Mouse (Mus musculus) kidney, adult 2 months (tissue): ENCODE data around the gene Pla2g2e. TPM values are rescaled to one million over a fixed set of nuclear protein-coding genes. Genes with fewer than 3 reads are reported as not detected.

Experiments
- DNase-seq: peaks from one replicate; pipeline ENCODE4 v3.0.0; 2021
- H3K27ac ChIP-seq: fragments of 200-500 bp; 2 replicates; pipeline ENCODE4 v1.5.1; 2012; ENCODE audit warnings: low read depth, low read length, control low read depth, inconsistent platforms; ENCODE audit not compliant: insufficient read depth
- H3K27me3 ChIP-seq: fragments of 200-500 bp; replicated peaks from 2 replicates; pipeline ENCODE4 v1.6.1; 2012; ENCODE audit warnings: mild to moderate bottlenecking, moderate library complexity, low read length, inconsistent platforms; ENCODE audit not compliant: control insufficient read depth, insufficient read depth
- H3K36me3 ChIP-seq: fragments of 200-500 bp; 2 replicates; pipeline ENCODE4 v1.6.1; 2012; ENCODE audit warnings: mild to moderate bottlenecking, moderate library complexity, low read length, inconsistent platforms; ENCODE audit not compliant: control insufficient read depth, insufficient read depth
- H3K4me1 ChIP-seq: fragments of 200-500 bp; 2 replicates; pipeline ENCODE4 v1.6.1; 2011; ENCODE audit warnings: low read length; ENCODE audit not compliant: control insufficient read depth, insufficient read depth
- H3K4me3 ChIP-seq: fragments of 200-500 bp; 2 replicates; pipeline ENCODE4 v1.5.1; 2011; ENCODE audit warnings: mild to moderate bottlenecking, low read depth, low read length, control low read depth; ENCODE audit not compliant: insufficient read depth
- CTCF ChIP-seq: fragments of 200-500 bp; conservative IDR thresholded peaks from 2 replicates; pipeline ENCODE4 v1.5.1; 2011; ENCODE audit warnings: low read depth, mild to moderate bottlenecking, control low read depth, low read length, moderate library complexity, mixed read lengths; ENCODE audit not compliant: insufficient read depth, insufficient read length
- POLR2A ChIP-seq: fragments of 200-500 bp; IDR thresholded peaks from one replicate; pipeline ENCODE4 v1.6.1; 2011; ENCODE audit warnings: low read depth, low read length, control low read depth
- WGBS: fragments of 180-500 bp; shearing (Covaris S2); methylation state at CpG from one replicate; pipeline ENCODE4 v1.1.7; 2018; 5-methylcytosine and 5-hydroxymethylcytosine counted together
- polyA plus RNA-seq: library from polyadenylated mRNA; depleted of rRNA; stranded (reverse); fragments of >200 nt; gene quantifications from 2 replicates; pipeline ENCODE4 v1.2.3, GENCODE M21; 2012; rRNA removed

Gene Pla2g2e
- 0.11 TPM in 1 of 2 replicates, not detected in the other for polyA plus RNA-seq

DNA sequence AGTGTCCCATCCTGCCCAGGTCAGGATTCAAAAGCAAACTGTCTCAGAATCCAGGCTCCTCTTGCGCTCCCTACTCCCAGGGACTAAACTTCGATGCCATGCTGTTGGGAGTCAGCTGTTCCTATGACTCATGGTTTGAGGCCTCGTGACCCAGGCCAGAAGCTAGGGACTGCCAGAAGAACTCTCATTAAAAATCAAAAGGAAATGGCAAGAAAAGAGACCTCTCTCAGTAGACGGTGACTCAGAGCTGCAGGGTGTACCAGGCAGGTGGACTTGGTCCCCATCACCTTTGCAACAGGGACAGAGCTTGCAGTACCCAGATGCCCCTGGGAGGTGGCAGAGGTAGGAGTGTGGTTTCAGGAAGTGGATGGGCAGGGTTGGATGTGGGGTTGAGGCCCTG, at the start of gene Pla2g2e:
Gene Pla2g2e (plus strand): TSS at position 212 of the 400 bp plus-strand sequence.
- no peaks in the 10 kb centered on the region for H3K4me1 ChIP-seq
- no peak within 1 kb of the TSS for H3K4me3 ChIP-seq
- no peaks in the 10 kb centered on the region for H3K27me3 ChIP-seq
- no peaks in the 10 kb centered on the region for H3K36me3 ChIP-seq
- no peak for DNase-seq
- TF ChIP-seq CTCF, result no peak
- H3K27ac ChIP-seq, result no peak within 1 kb of the TSS
- 42% methylated on average over 4 of the region's 4 CpGs for WGBS

DNA sequence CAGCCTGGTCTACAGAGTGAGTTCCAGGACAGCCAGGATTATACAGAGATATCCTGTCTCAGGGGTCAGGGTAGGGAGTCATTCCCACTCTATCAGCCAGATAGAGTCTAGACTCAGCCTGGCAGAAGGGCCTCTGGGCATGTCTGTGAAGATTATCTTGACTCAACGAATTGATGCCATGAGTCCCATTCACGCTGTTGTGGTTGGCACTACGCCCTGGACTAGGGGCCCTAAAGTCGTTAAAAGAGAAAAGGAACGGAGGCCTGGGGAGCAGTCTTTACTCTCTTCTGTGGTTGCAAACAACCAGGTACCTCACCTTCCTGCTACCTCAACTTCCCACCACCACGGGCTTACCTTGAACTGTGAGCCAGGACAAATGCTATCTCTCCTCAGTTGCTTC, 37.9 kb upstream of the Pla2g2e start:
- no peak for DNase-seq
- no peaks in the 10 kb centered on the region for H3K4me1 ChIP-seq
- H3K27ac ChIP-seq, result no peak overlapping the region
- H3K27me3 ChIP-seq, result no peaks in the 10 kb centered on the region
- H3K4me3 ChIP-seq, result no peak overlapping the region
- WGBS, result 71% methylated on average over 6 of the region's 6 CpGs
- no peaks in the 10 kb centered on the region for H3K36me3 ChIP-seq
- TF ChIP-seq POLR2A, result no peak
- no peak for TF ChIP-seq CTCF

DNA sequence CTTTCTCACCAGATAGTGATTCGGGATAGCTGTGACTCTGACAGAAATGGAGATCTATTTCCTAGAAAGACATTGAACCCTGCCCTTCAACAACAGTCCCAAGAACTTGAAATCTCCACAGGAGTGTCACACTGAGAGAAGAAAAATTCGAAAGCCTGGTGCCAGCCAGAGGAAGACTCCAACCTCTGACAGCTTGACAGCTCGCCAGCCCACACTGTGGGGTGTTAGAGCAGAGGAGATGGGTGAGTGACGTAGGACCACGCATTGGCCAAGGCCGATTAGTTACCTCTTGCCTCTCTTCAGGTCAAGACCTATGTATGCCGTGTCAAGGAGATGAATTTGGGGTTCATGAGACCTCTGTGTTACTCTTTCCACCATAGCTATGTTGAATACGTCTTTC, 37.0 kb upstream of the Pla2g2e start:
- Histone ChIP-seq H3K27me3 (no peaks in the 10 kb centered on the region), H3K27ac (no peak overlapping the region), H3K4me3 (no peak overlapping the region), H3K4me1 (no peaks in the 10 kb centered on the region), H3K36me3 (no peaks in the 10 kb centered on the region)
- TF ChIP-seq CTCF, result no peak
- TF ChIP-seq POLR2A, result no peak
- WGBS, result 83% methylated on average over 8 of the region's 8 CpGs
- DNase-seq, result peak; percentile 47

DNA sequence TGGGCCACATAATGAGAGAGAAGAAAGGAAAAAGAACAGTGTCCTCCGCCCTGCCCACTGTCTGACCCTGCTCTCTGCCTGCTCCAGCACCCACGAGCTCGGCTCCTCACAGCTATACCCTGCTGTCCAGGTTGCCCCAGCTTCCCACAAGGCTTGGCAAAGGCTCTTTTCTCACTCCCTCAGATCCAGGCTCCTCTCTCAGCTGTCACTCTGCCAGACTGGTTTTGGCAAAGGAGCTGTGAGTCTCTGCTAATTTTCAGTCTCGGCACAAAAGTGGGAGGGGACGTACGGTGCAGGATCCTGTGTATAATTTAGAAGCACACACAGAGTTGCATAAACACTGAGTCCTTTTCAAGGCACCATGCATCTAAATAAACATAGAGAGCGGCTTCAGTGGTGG, 36.4 kb upstream of the Pla2g2e start:
- Histone ChIP-seq H3K27ac (no peak overlapping the region), H3K4me3 (no peak overlapping the region), H3K4me1 (no peaks in the 10 kb centered on the region), H3K27me3 (no peaks in the 10 kb centered on the region), H3K36me3 (no peaks in the 10 kb centered on the region)
- WGBS, result 78% methylated on average over 7 of the region's 7 CpGs
- DNase-seq, result peak; percentile 55
- no peak for TF ChIP-seq CTCF

DNA sequence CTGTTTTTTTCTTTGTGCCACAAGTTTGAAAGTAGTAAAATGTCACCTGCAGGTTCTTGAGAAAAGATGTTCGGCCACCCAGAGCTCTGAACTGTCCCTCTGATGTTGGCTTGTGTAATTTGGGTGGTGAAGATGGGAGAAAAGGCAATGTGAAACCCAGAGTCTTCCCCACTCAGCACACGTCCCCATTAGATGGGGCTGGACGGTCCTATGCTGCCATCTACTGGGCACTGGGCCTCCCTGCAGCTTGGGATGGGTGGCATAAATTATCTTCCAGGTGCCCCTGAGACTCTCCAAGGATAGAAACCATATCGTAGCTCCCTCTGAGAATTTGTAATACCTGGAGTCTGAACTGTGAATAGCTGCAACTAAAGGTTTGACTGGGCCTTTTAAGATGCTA, 26.3 kb upstream of the Pla2g2e start:
- TF ChIP-seq CTCF (peak; percentile 100), POLR2A (no peak)
- peak; percentile 65 for DNase-seq
- WGBS, result 1% methylated on average over 4 of the region's 4 CpGs
- H3K4me1 ChIP-seq, result no peaks in the 10 kb centered on the region
- H3K4me3 ChIP-seq, result no peak overlapping the region
- no peaks in the 10 kb centered on the region for H3K27me3 ChIP-seq
- H3K36me3 ChIP-seq, result no peaks in the 10 kb centered on the region
- no peak overlapping the region for H3K27ac ChIP-seq

DNA sequence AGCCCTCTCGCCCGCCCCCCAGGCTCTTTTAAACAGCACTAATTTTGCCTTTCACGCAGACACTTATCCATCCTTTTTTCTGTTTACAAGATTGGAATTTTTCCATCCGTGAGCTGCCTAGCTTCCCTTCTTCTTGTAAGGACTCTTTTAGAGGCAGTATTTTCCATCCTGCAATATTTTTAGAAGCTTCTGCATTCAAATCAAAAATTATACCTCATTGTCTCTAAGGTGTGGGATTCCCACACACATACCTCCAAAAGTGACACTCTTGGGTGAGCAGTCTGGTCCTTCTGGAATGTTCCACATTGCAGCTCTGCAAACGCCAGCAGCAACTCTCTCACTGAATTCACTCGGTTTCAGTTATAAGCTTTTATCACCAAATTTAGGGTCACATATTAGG, 24.8 kb upstream of the Pla2g2e start:
- no peaks in the 10 kb centered on the region for H3K36me3 ChIP-seq
- no peaks in the 10 kb centered on the region for H3K4me1 ChIP-seq
- TF ChIP-seq CTCF (no peak), POLR2A (no peak)
- H3K4me3 ChIP-seq, result no peak overlapping the region
- WGBS, result 73% methylated on average over 6 of the region's 6 CpGs
- DNase-seq, result no peak
- H3K27me3 ChIP-seq, result no peaks in the 10 kb centered on the region
- H3K27ac ChIP-seq, result no peak overlapping the region

DNA sequence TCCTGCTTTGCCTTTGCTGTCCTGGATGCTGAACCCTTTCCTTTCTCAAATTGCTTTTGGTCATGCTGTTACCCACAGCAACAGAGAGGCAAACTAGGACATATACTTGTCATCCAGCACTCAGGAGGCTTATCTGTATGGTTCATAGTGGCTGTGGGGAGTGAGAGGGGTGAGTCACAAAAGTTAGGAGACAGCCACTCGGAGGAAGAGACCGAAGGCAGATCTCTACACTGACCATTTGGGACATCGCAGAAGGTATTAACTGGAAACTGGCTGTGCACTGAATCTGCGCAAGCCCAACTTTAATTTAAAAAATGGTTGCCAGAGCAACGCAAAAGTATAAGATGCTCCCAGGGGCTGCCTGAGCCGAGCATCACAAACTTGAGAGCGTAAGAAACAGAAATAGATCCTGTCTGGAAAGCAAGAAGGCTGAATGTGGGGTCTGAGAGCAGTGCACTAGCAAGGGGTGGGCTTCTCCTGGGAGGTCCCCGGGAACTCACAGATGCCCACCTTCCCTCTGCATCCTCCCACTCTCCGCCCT, 22.6 kb upstream of the Pla2g2e start:
- no peaks in the 10 kb centered on the region for H3K4me1 ChIP-seq
- no peaks in the 10 kb centered on the region for H3K36me3 ChIP-seq
- no peaks in the 10 kb centered on the region for H3K27me3 ChIP-seq
- no peak for TF ChIP-seq CTCF
- no peak for DNase-seq
- H3K4me3 ChIP-seq, result no peak overlapping the region
- WGBS, result 83% methylated on average over 9 of the region's 9 CpGs
- no peak overlapping the region for H3K27ac ChIP-seq

DNA sequence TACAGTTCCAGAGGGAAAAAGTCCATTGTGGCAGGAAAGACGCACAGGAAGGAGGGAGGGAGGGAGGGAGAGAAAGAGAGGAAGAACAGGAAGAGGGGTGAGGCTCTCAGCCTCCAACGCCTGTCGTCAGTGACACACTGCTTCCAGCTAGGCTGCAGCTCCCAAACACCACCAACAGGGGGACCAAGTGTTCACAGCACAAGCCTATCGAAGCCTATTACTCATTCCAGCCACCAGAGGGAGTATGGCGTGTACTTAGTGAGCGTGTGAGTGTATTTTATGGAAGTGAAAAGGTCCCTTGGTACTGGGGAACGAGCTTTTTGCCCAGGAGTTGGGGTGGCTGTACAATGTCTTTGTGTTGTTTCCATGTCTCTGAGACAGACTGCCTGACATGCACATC, 21.3 kb upstream of the Pla2g2e start:
- Histone ChIP-seq H3K36me3 (no peaks in the 10 kb centered on the region), H3K27me3 (no peaks in the 10 kb centered on the region), H3K4me3 (no peak overlapping the region), H3K4me1 (no peaks in the 10 kb centered on the region), H3K27ac (no peak overlapping the region)
- TF ChIP-seq CTCF, result peak; percentile 93; the same call in 1 of the 2 replicates
- no peak for TF ChIP-seq POLR2A
- 17% methylated on average over 7 of the region's 7 CpGs for WGBS
- DNase-seq, result peak; percentile 77
